Mouse (Mus musculus): ENCODE results near the gene Sh3tc1. TPM values are rescaled to one million over a fixed set of nuclear protein-coding genes. Genes with fewer than 3 reads are reported as not detected.

The Sh3tc1 gene
- polyA plus RNA-seq, 1 experiment from 2014 or later, result 1.3 TPM

DNA sequence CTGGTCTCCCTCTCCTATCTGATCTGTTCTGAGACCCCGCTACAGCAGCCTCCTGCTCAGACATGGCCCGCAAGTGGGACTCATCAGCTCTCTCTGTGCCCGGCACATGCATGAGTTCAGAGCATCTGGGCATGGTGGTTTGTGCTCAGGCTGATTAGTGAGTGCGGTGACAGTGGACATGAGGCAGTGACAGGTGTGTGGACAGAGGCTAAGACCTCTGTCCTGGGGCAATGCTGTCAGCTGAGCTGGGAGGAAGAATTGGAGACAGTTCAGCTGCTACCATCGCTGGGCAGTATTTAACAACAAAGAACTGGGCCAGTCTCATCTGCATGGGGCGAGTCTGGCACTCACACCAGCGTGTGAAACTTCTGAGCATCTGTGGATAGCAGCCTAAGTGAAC is 62.8 kb downstream of the Sh3tc1 start:
- H3K27me3 ChIP-seq (ENCODE audit: control insufficient read depth, insufficient read depth, low read length), result peaks cover 24% of the 10 kb centered on the region
- 85% methylated on average over 7 of the region's 7 CpGs for WGBS

DNA sequence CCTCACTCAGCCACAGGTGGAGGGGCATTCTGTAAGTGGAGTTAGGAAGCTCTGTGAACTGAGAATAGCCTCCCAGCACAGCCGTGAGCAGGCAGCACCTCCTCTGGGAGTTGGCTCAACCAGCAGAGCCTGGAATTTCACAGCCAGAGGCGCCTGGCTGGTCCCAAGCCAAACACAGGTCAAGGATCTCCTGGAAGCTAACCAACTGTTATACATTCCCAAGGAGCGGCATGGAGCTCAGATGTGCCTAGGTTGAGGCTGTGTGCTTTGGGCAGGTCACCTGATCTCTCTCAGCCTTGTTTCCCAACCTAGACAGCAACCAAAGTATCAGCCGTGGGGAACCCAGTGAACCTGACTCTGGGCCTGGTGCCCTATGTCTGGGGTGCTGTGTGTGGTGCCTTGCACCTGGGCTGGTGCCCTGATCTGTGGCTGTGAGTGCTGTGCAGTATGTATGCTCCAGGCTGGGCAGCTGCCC is 65.7 kb downstream of the Sh3tc1 start:
- peaks cover 3% of the 10 kb centered on the region; the same call in 1 of the 2 replicates for H3K4me1 ChIP-seq (ENCODE audit: control insufficient read depth, insufficient read depth, low read length)
- H3K4me2 ChIP-seq (ENCODE audit: low read depth, low read length), result no peak overlapping the region
- no peak overlapping the region for H3K27ac ChIP-seq (ENCODE audit: low read depth, low read length)

More for the DNA sequence above, 62.8 kb downstream of the Sh3tc1 start:
- Histone ChIP-seq H3K27ac (ENCODE audit: low read depth, low read length) (no peak overlapping the region), H3K9me3 (ENCODE audit: control insufficient read depth, low read length) (no peaks in the 10 kb centered on the region), H3K36me3 (ENCODE audit: control insufficient read depth, insufficient read depth, low read length) (no peaks in the 10 kb centered on the region), H3K9ac (replicated peaks; ENCODE audit: low read depth, low read length) (no peak overlapping the region), H3K4me1 (ENCODE audit: control insufficient read depth, insufficient read depth, low read length) (peaks cover 6% of the 10 kb centered on the region; the same call in 1 of the 2 replicates), H3K4me2 (ENCODE audit: low read depth, low read length) (no peak overlapping the region), H3K4me3 (ENCODE audit: low read depth, low read length) (no peak overlapping the region)
- ATAC-seq (ENCODE audit: low read depth), result no peak

GRCm38 (mm10) chr5:35673086-35673485 is 66.7 kb downstream of the Sh3tc1 start:
- Histone ChIP-seq H3K9ac (replicated peaks; ENCODE audit: low read depth, low read length) (no peak overlapping the region), H3K4me3 (ENCODE audit: low read depth, low read length) (no peak overlapping the region), H3K4me1 (ENCODE audit: control insufficient read depth, insufficient read depth, low read length) (no peaks in the 10 kb centered on the region), H3K9me3 (ENCODE audit: control insufficient read depth, low read length) (no peaks in the 10 kb centered on the region), H3K27me3 (ENCODE audit: control insufficient read depth, insufficient read depth, low read length) (no peaks in the 10 kb centered on the region), H3K4me2 (ENCODE audit: low read depth, low read length) (no peak overlapping the region), H3K27ac (ENCODE audit: low read depth, low read length) (no peak overlapping the region), H3K36me3 (ENCODE audit: control insufficient read depth, insufficient read depth, low read length) (no peaks in the 10 kb centered on the region)
- no peak for ATAC-seq (ENCODE audit: low read depth)
- WGBS, result 62% methylated on average over 7 of the region's 7 CpGs

More for the DNA sequence above, 65.7 kb downstream of the Sh3tc1 start:
- Histone ChIP-seq H3K27me3 (ENCODE audit: control insufficient read depth, insufficient read depth, low read length) (peaks cover 10% of the 10 kb centered on the region), H3K4me3 (ENCODE audit: low read depth, low read length) (no peak overlapping the region), H3K9me3 (ENCODE audit: control insufficient read depth, low read length) (no peaks in the 10 kb centered on the region), H3K9ac (replicated peaks; ENCODE audit: low read depth, low read length) (no peak overlapping the region), H3K36me3 (ENCODE audit: control insufficient read depth, insufficient read depth, low read length) (no peaks in the 10 kb centered on the region)
- no peak for ATAC-seq (ENCODE audit: low read depth)
- WGBS, result 58% methylated on average over 4 of the region's 4 CpGs

DNA sequence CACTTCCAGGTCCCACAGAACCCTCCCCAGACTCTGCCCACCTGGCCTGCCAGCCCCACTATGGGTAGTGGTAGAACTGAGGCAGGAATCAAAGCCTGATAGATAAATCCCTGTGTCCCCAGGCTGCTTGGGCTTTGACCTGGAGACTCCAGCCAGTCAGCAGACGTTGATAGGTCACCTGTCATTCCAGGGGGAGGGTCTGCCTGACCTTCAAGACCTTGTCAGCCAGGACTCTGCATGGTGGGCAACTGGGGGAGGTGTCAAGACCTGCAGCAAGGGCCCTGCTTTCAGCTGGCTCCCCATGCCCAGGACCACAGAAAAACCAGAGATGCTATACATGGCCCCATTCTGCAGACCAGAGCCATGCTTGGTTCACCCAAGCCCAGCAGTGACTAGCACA is 67.2 kb downstream of the Sh3tc1 start:
- Histone ChIP-seq H3K27me3 (ENCODE audit: control insufficient read depth, insufficient read depth, low read length) (no peaks in the 10 kb centered on the region), H3K4me1 (ENCODE audit: control insufficient read depth, insufficient read depth, low read length) (no peaks in the 10 kb centered on the region), H3K27ac (ENCODE audit: low read depth, low read length) (no peak overlapping the region), H3K9me3 (ENCODE audit: control insufficient read depth, low read length) (no peaks in the 10 kb centered on the region), H3K4me2 (ENCODE audit: low read depth, low read length) (no peak overlapping the region), H3K36me3 (ENCODE audit: control insufficient read depth, insufficient read depth, low read length) (no peaks in the 10 kb centered on the region), H3K9ac (replicated peaks; ENCODE audit: low read depth, low read length) (no peak overlapping the region), H3K4me3 (ENCODE audit: low read depth, low read length) (no peak overlapping the region)
- ATAC-seq (ENCODE audit: low read depth), result no peak
- WGBS, result 63% methylated on average over 1 of the region's 1 CpGs

DNA sequence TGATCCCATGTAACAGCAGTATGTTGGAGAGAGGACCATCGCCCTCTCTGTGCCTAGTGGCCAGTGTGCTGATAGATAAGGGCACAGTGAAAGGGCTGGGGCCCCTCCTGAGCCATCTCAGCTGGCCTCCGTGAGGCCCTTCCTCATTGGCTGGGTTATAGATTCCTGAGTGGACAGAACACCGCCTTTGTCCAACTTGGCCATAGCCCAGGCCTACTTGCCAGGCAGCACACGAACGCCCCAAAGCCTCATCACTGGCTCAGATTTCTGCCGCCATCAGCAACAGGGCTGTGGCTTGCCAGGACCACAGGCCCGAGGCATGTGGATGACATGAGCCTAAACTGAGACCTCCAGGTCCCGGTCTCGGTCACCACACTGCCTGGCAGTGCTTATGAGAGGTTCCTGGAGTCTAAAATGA is 68.3 kb downstream of the Sh3tc1 start:
- Histone ChIP-seq H3K9me3 (ENCODE audit: control insufficient read depth, low read length) (no peaks in the 10 kb centered on the region), H3K36me3 (ENCODE audit: control insufficient read depth, insufficient read depth, low read length) (no peaks in the 10 kb centered on the region), H3K9ac (replicated peaks; ENCODE audit: low read depth, low read length) (no peak overlapping the region), H3K4me1 (ENCODE audit: control insufficient read depth, insufficient read depth, low read length) (no peaks in the 10 kb centered on the region), H3K4me3 (ENCODE audit: low read depth, low read length) (no peak overlapping the region), H3K4me2 (ENCODE audit: low read depth, low read length) (no peak overlapping the region), H3K27ac (ENCODE audit: low read depth, low read length) (no peak overlapping the region), H3K27me3 (ENCODE audit: control insufficient read depth, insufficient read depth, low read length) (no peaks in the 10 kb centered on the region)
- peak; percentile 41; the same call in 1 of the 2 replicates for ATAC-seq (ENCODE audit: low read depth)
- 71% methylated on average over 9 of the region's 9 CpGs for WGBS

- Histone ChIP-seq H3K27ac (ENCODE audit: low read depth, low read length) (no peak overlapping the region), H3K36me3 (ENCODE audit: control insufficient read depth, insufficient read depth, low read length) (no peaks in the 10 kb centered on the region), H3K9ac (replicated peaks; ENCODE audit: low read depth, low read length) (no peak overlapping the region), H3K9me3 (ENCODE audit: control insufficient read depth, low read length) (no peaks in the 10 kb centered on the region), H3K4me1 (ENCODE audit: control insufficient read depth, insufficient read depth, low read length) (no peaks in the 10 kb centered on the region), H3K4me3 (ENCODE audit: low read depth, low read length) (no peak overlapping the region), H3K27me3 (ENCODE audit: control insufficient read depth, insufficient read depth, low read length) (no peaks in the 10 kb centered on the region), H3K4me2 (ENCODE audit: low read depth, low read length) (no peak overlapping the region)
- no peak for ATAC-seq (ENCODE audit: low read depth)
- WGBS, result 53% methylated on average over 6 of the region's 6 CpGs
Observed at GRCm38 (mm10) chr5:35670412-35670801, 69.4 kb downstream of the Sh3tc1 start.

DNA sequence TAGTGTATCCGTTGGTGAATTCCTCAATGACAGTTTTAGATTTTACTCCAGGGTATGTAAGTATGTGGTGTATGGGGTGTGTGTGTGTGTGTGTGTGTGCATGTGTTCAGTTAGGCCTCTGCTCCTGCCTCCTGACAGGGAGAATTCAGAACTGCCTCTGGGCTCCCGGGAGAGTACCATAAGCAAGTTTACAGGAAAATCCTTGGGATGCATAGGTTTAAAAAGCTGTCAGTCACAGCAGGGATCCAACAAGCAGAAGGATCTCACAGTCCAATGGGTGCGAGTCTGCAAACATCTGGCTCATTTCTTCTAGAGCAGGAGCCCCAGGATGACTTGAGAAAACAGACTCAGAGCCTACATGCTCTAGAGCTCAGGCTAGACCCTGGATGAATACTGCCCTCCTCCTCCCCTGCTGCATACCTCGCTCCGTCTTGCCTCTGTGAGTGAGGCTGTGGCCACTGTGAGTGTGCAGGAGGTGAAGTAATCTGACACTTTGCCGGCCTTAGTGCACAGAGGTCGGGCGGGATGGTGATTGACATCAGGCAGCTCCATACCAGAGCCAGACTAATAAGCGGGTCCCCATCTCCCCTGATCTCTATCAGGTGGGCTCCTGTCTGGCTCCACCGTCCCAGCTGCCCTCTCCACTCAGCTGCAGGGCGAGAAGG is 69.9 kb downstream of the Sh3tc1 start:
- 41% methylated on average over 11 of the region's 11 CpGs for WGBS
- Histone ChIP-seq H3K9ac (replicated peaks; ENCODE audit: low read depth, low read length) (no peak overlapping the region), H3K4me3 (ENCODE audit: low read depth, low read length) (no peak overlapping the region), H3K27ac (ENCODE audit: low read depth, low read length) (no peak overlapping the region), H3K4me2 (ENCODE audit: low read depth, low read length) (no peak overlapping the region), H3K36me3 (ENCODE audit: control insufficient read depth, insufficient read depth, low read length) (no peaks in the 10 kb centered on the region), H3K4me1 (ENCODE audit: control insufficient read depth, insufficient read depth, low read length) (no peaks in the 10 kb centered on the region), H3K9me3 (ENCODE audit: control insufficient read depth, low read length) (no peaks in the 10 kb centered on the region), H3K27me3 (ENCODE audit: control insufficient read depth, insufficient read depth, low read length) (no peaks in the 10 kb centered on the region)
- ATAC-seq (ENCODE audit: low read depth), result no peak

GRCm38 (mm10) chr5:35666152-35666551 is 73.6 kb downstream of the Sh3tc1 start:
- H3K4me3 ChIP-seq (ENCODE audit: low read depth, low read length), result no peak overlapping the region
- no peaks in the 10 kb centered on the region for H3K27me3 ChIP-seq (ENCODE audit: control insufficient read depth, insufficient read depth, low read length)
- no peak overlapping the region for H3K9ac ChIP-seq (replicated peaks; ENCODE audit: low read depth, low read length)
- no peak overlapping the region for H3K27ac ChIP-seq (ENCODE audit: low read depth, low read length)
- no peak for ATAC-seq (ENCODE audit: low read depth)
- WGBS, result 95% methylated on average over 7 of the region's 7 CpGs
- H3K4me1 ChIP-seq (ENCODE audit: control insufficient read depth, insufficient read depth, low read length), result no peaks in the 10 kb centered on the region; the same call in 1 of the 2 replicates
- H3K36me3 ChIP-seq (ENCODE audit: control insufficient read depth, insufficient read depth, low read length), result no peaks in the 10 kb centered on the region
- H3K9me3 ChIP-seq (ENCODE audit: control insufficient read depth, low read length), result no peaks in the 10 kb centered on the region
- no peak overlapping the region for H3K4me2 ChIP-seq (ENCODE audit: low read depth, low read length)

- ATAC-seq (ENCODE audit: low read depth), result no peak
- H3K4me2 ChIP-seq (ENCODE audit: low read depth, low read length), result no peak overlapping the region
- 80% methylated on average over 9 of the region's 9 CpGs for WGBS
- H3K9me3 ChIP-seq (ENCODE audit: control insufficient read depth, low read length), result no peaks in the 10 kb centered on the region
- no peaks in the 10 kb centered on the region; the same call in 1 of the 2 replicates for H3K4me1 ChIP-seq (ENCODE audit: control insufficient read depth, insufficient read depth, low read length)
- H3K27me3 ChIP-seq (ENCODE audit: control insufficient read depth, insufficient read depth, low read length), result no peaks in the 10 kb centered on the region
- no peak overlapping the region for H3K9ac ChIP-seq (replicated peaks; ENCODE audit: low read depth, low read length)
- H3K27ac ChIP-seq (ENCODE audit: low read depth, low read length), result no peak overlapping the region
- no peaks in the 10 kb centered on the region for H3K36me3 ChIP-seq (ENCODE audit: control insufficient read depth, insufficient read depth, low read length)
- H3K4me3 ChIP-seq (ENCODE audit: low read depth, low read length), result no peak overlapping the region
Observed at GRCm38 (mm10) chr5:35662021-35662545, 77.7 kb downstream of the Sh3tc1 start.
